Mouse (Mus musculus): ENCODE data around the gene Camk1d.

- TF ChIP-seq CTCF (IDR thresholded peaks at IDR 0.05; ENCODE audit: low read depth): no peak
- TF ChIP-seq EP300 (optimal IDR thresholded peaks at IDR 0.05): no peak
Observed at GRCm38 (mm10) chr2:5698451-5698850, 15.9 kb downstream of the Camk1d start.
